Mouse (Mus musculus): Measurements from ENCODE around the gene Zdhhc14.

DNA sequence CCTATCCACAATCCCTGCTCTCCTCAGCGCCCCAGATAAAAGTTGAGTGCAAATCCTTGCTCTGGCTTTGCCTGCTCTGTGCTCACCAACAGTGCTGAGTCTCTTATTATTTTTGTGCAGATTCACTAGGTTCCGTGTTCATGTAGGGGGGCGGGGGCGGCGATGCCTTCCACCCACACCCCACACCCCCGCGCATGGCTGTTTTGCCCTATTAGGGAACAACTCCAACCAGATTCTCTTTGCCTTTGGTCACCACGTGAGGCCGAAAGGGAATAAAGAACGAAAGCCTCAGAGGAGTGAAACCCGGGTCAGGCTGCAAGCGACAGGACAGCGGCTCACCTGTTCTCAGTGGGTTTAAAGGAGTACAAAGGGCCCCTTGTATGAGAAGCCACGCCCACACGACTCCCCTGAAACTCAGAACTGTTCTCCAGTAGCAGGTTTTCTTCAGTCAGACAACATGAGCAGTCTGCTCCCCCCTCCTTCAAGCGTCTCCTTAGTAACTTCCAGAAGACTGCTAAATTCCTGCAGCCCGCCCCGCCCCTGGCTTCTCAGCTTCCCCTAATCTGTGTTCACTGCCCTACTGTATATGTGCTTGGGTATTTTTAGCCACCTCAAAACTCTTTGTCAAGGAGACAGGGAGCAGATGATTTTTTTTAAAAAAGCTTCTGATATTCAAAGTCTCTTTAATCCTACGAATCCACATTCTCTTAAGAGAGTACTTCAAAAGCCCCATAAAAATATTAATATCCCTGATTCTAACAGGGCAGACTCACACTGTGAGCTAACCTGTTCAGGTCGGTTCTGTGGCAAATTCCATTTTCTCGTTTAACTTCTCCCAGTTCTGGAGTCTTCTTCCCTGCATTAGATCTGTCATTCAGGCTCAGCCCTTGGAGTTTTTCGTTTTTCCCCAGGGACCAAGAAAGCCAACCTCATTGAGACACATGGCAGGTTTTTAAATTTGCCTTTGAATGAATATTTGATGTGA, 278.2 kb downstream of the Zdhhc14 start:
- TF ChIP-seq CTCF (IDR thresholded peaks at IDR 0.05; ENCODE audit: low read depth, low read length): no peak
- no peak for TF ChIP-seq GATA1 (IDR thresholded peaks at IDR 0.05; ENCODE audit: borderline replicate concordance, low read length)
- TF ChIP-seq POLR2AphosphoS5 (IDR thresholded peaks at IDR 0.05; ENCODE audit: insufficient replicate concordance, low read depth, low read length): no peak

Data from G1E (cell line).